Mouse (Mus musculus) forebrain, embryonic 16.5 days (tissue): ENCODE results near the gene Aup1. TPM values are rescaled to one million over a fixed set of nuclear protein-coding genes. Genes with fewer than 3 reads are reported as not detected.
A peak's percentile ranks its signal among the peaks of the same experiment; 100 is the strongest.

Experiments
- ATAC-seq: fragments of 200-750 bp; cut with Nextera tagmentation; 2 replicates; pipeline ENCODE4 v1.8.0; 2017; ENCODE audit warnings: mild to moderate bottlenecking, moderate library complexity
- H3K27ac ChIP-seq: fragments of 300-500 bp; sonication (generic); 2 replicates; pipeline ENCODE4 v1.5.1; 2014; ENCODE audit warnings: low read length, control low read depth
- H3K27me3 ChIP-seq: fragments of 300-500 bp; sonication (generic); replicated peaks from 2 replicates; pipeline ENCODE4 v1.6.1; 2014; ENCODE audit warnings: low read length; ENCODE audit not compliant: control insufficient read depth, insufficient read depth
- H3K36me3 ChIP-seq: fragments of 300-500 bp; sonication (generic); 2 replicates; pipeline ENCODE4 v1.6.1; 2014; ENCODE audit not compliant: control insufficient read depth, insufficient read depth
- H3K4me1 ChIP-seq: fragments of 300-500 bp; sonication (generic); replicated peaks from 2 replicates; pipeline ENCODE4 v1.6.1; 2014; ENCODE audit warnings: low read length; ENCODE audit not compliant: control insufficient read depth, insufficient read depth
- H3K4me2 ChIP-seq: fragments of 300-500 bp; sonication (generic); 2 replicates; pipeline ENCODE4 v1.6.1; 2014; ENCODE audit warnings: mild to moderate bottlenecking, low read length, control low read depth
- H3K4me3 ChIP-seq: fragments of 300-500 bp; sonication (generic); replicated peaks from 2 replicates; pipeline ENCODE4 v1.5.1; 2014; ENCODE audit warnings: mild to moderate bottlenecking, low read length, control low read depth
- H3K9ac ChIP-seq: fragments of 300-500 bp; sonication (generic); replicated peaks from 2 replicates; pipeline ENCODE4 v1.6.1; 2014; ENCODE audit warnings: low read depth, low read length, control low read depth
- H3K9me3 ChIP-seq: fragments of 300-500 bp; sonication (generic); 2 replicates; pipeline ENCODE4 v1.6.1; 2016; ENCODE audit warnings: low read length; ENCODE audit not compliant: control insufficient read depth
- WGBS: fragments of 180-500 bp; shearing (Covaris S2); extraction: QIAGEN DNeasy Blood & Tissue Kit; methylation state at CpG from one replicate; pipeline ENCODE4 v1.1.7; 2014; 5-methylcytosine and 5-hydroxymethylcytosine counted together
- polyA plus RNA-seq: library from polyadenylated mRNA; unstranded; fragments of >200 nt; fragmentation: Nextera tagmentation; extraction: Ambion mirVana; gene quantifications from 2 replicates; pipeline ENCODE4 v1.2.1, GENCODE M21; 2015

Gene Aup1
- polyA plus RNA-seq, 1 experiment from 2014 or later = 186 TPM

DNA sequence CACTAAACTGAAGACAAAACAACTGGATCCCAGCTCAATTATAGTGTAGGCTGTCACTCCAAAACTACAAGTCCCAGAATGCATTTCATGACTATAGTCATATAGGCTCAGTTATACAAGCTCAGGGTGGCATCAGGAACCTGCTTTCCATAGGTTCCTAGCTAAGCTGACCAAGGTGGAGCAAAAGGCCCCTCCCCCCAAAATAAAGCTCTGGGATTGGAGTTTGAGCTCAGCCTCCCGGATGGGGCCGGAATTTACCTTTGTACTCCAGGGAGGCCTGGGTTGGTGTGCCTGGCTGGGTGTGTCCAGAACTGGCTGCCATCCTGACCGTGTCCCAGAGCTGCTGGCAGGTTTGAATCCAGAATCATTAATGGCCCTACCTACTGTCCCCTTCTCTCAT, 3.5 kb downstream of the Aup1 start, which contains the start of gene Dqx1:
Gene Dqx1 (plus strand): TSS at position 55 of the 400 bp plus-strand sequence.
- Histone ChIP-seq H3K36me3 (no peaks in the 10 kb centered on the region), H3K4me3 (no peak within 1 kb of the TSS), H3K4me1 (peaks cover 19% of the 10 kb centered on the region), H3K27me3 (peaks cover 18% of the 10 kb centered on the region), H3K4me2 (no peak within 1 kb of the TSS), H3K9ac (no peak within 1 kb of the TSS), H3K9me3 (no peaks in the 10 kb centered on the region), H3K27ac (no peak within 1 kb of the TSS)
- ATAC-seq = no peak
- 58% methylated on average over 3 of the region's 3 CpGs for WGBS

GRCm38 (mm10) chr6:83058725-83059124, 4.4 kb downstream of the Aup1 start:
- ATAC-seq = no peak
- Histone ChIP-seq H3K36me3 (no peaks in the 10 kb centered on the region), H3K9me3 (no peaks in the 10 kb centered on the region), H3K9ac (no peak overlapping the region), H3K4me1 (peaks cover 10% of the 10 kb centered on the region), H3K27ac (no peak overlapping the region), H3K27me3 (peaks cover 27% of the 10 kb centered on the region), H3K4me2 (no peak overlapping the region), H3K4me3 (no peak overlapping the region)
- 73% methylated on average over 2 of the region's 2 CpGs for WGBS

- no peaks in the 10 kb centered on the region for H3K36me3 ChIP-seq
- H3K9me3 ChIP-seq = no peaks in the 10 kb centered on the region
- H3K4me3 ChIP-seq = no peak overlapping the region
- peaks cover 79% of the 10 kb centered on the region for H3K27me3 ChIP-seq
- no peak for ATAC-seq
- H3K4me2 ChIP-seq = no peak overlapping the region
- peaks cover 14% of the 10 kb centered on the region for H3K4me1 ChIP-seq
- no peak overlapping the region for H3K9ac ChIP-seq
- WGBS = 29% methylated on average over 8 of the region's 8 CpGs
- no peak overlapping the region for H3K27ac ChIP-seq
These were observed 11.7 kb downstream of the Aup1 start for GRCm38 (mm10) chr6:83065995-83066394.

DNA sequence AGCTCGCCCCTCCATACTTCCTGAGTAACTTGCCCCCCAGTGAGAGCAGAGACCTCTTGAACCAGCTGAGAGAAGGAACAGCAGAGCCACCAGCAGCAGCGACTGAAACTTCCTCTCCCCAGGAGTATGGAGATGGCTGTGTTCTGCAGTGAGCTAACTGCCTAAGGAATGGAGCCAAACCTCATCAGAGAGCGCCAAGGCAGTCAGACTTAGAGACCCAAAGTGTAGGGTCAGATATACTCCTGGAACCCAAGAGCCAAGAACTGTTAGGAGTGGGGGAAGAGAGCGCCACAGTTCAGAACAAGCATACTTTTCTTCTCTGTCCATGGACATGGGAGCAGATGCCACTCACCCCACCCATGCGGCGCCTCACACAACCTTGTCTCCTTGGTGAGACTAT, 12.1 kb downstream of the Aup1 start:
- ATAC-seq = no peak
- H3K27ac ChIP-seq = no peak overlapping the region
- no peak overlapping the region for H3K4me3 ChIP-seq
- no peak overlapping the region for H3K4me2 ChIP-seq
- H3K4me1 ChIP-seq = peaks cover 18% of the 10 kb centered on the region
- no peaks in the 10 kb centered on the region for H3K36me3 ChIP-seq
- peaks cover 82% of the 10 kb centered on the region for H3K27me3 ChIP-seq
- WGBS = 24% methylated on average over 6 of the region's 6 CpGs
- no peak overlapping the region for H3K9ac ChIP-seq
- H3K9me3 ChIP-seq = no peaks in the 10 kb centered on the region

DNA sequence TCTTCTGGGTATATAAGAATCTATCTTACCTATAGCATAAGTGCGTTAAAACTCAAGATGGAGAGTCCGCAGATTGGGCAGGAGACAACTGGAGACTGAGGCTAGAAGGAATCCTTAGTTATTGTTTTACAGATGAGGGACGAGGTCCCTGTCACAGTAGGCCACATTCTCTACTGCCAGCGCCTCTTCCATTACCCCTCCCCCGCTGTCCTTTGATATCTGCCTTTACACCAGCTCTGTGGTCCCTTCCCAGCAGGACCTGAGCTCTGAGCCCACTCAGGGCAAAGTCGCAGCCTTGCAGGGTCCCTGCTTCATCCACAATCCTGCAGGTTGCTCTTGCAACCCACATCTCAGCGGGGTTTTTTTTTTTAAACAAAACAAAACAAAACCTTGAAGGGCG, 13.9 kb downstream of the Aup1 start:
- WGBS = 1% methylated on average over 8 of the region's 8 CpGs
- Histone ChIP-seq H3K36me3 (no peaks in the 10 kb centered on the region), H3K27me3 (peaks cover 81% of the 10 kb centered on the region), H3K4me2 (no peak overlapping the region), H3K4me3 (no peak overlapping the region), H3K9me3 (no peaks in the 10 kb centered on the region), H3K4me1 (peaks cover 18% of the 10 kb centered on the region), H3K9ac (no peak overlapping the region), H3K27ac (no peak overlapping the region)
- no peak for ATAC-seq

GRCm38 (mm10) chr6:83068706-83069487, 14.6 kb downstream of the Aup1 start:
- H3K4me1 ChIP-seq = peaks cover 18% of the 10 kb centered on the region
- H3K27ac ChIP-seq = no peak overlapping the region
- under 1% methylated on average over 74 of the region's 81 CpGs for WGBS
- H3K9me3 ChIP-seq = no peaks in the 10 kb centered on the region
- peaks cover 80% of the 10 kb centered on the region for H3K27me3 ChIP-seq
- no peak for ATAC-seq
- H3K36me3 ChIP-seq = no peaks in the 10 kb centered on the region
- no peak overlapping the region for H3K4me2 ChIP-seq
- H3K4me3 ChIP-seq = no peak overlapping the region
- no peak overlapping the region for H3K9ac ChIP-seq

DNA sequence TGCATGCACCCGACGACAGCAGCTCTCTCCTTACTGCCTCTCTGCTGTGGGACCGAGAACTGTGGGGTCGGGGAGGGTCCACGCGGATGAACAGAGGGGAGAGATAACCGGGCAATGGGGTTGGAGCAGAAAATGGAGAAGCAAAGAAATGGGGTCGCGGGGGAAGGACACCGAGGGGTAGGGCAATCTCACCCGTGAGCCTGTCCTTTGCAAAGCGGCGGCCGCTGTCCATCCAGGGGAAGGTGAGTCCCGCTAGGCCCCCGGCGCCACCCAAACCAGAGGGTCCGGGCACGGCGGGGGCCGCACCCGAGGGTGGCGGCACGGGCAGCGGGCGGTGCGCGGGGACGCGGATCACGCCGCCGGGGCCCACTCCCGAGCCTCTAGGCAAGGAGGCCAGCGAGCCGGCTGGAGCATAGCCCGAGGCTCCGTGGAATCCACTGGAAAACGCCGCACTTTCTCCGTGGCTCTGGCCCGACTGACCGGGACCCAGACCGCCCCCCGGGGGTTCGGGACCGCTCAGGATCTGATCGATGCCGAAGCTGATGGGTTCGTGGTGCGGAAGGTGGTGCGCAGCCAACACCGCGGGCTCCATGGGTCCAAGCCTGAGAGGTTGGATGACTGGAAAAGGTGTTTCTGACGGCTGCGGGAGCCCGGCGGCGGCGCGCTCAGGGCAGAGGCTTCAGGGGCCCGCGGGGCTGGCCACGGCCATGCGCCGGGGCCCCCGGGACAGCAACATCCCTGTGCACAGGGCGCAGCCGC, 15.3 kb downstream of the Aup1 start:
- 1% methylated on average over 67 of the region's 69 CpGs for WGBS
- H3K4me3 ChIP-seq = no peak overlapping the region
- H3K9me3 ChIP-seq = no peaks in the 10 kb centered on the region
- no peak overlapping the region for H3K27ac ChIP-seq
- H3K9ac ChIP-seq = no peak overlapping the region
- H3K36me3 ChIP-seq = no peaks in the 10 kb centered on the region
- H3K27me3 ChIP-seq = peaks cover 79% of the 10 kb centered on the region
- peaks cover 18% of the 10 kb centered on the region for H3K4me1 ChIP-seq
- no peak overlapping the region for H3K4me2 ChIP-seq
- peak; percentile 29 for ATAC-seq

GRCm38 (mm10) chr6:83070247-83070310, 15.8 kb downstream of the Aup1 start, which contains the start of gene Tlx2:
Gene Tlx2, minus strand, starts transcription at chr6:83070293.
- WGBS = 0% methylated on average over 8 of the region's 10 CpGs
- no peak within 1 kb of the TSS for H3K4me3 ChIP-seq
- H3K9me3 ChIP-seq = no peaks in the 10 kb centered on the region
- no peak within 1 kb of the TSS for H3K9ac ChIP-seq
- H3K4me2 ChIP-seq = no peak within 1 kb of the TSS
- peaks cover 18% of the 10 kb centered on the region for H3K4me1 ChIP-seq
- peaks cover 79% of the 10 kb centered on the region for H3K27me3 ChIP-seq
- no peak for ATAC-seq
- no peaks in the 10 kb centered on the region for H3K36me3 ChIP-seq
- no peak within 1 kb of the TSS for H3K27ac ChIP-seq

- no peak overlapping the region for H3K9ac ChIP-seq
- H3K4me3 ChIP-seq = no peak overlapping the region
- H3K9me3 ChIP-seq = no peaks in the 10 kb centered on the region
- no peak overlapping the region for H3K27ac ChIP-seq
- H3K4me2 ChIP-seq = no peak overlapping the region
- under 1% methylated on average over 51 of the region's 58 CpGs for WGBS
- no peaks in the 10 kb centered on the region for H3K36me3 ChIP-seq
- no peak for ATAC-seq
- H3K4me1 ChIP-seq = peaks cover 18% of the 10 kb centered on the region
- H3K27me3 ChIP-seq = peaks cover 80% of the 10 kb centered on the region
These were observed 16.2 kb downstream of the Aup1 start for GRCm38 (mm10) chr6:83070311-83071219.
